Mouse (Mus musculus): ENCODE measurements around the gene 1700047I17Rik2. TPM values are rescaled to one million over a fixed set of nuclear protein-coding genes. Genes with fewer than 3 reads are reported as not detected.

The 1700047I17Rik2 gene
- polyA plus RNA-seq, 1 experiment from 2014 or later, result not detected

Other genes starting within 250 kb of the 1700047I17Rik2 start
- not detected in 2 replicates for gene Gm20403, start 213.1 kb upstream of the 1700047I17Rik2 start, polyA plus RNA-seq (2016; fragmentation: Nextera tagmentation; extraction: Ambion mirVana)
- gene Baz1a, start 185.2 kb upstream of the 1700047I17Rik2 start, polyA plus RNA-seq (2016; fragmentation: Nextera tagmentation; extraction: Ambion mirVana), result 15.1 and 24.7 TPM in 2 replicates
- gene 2700097O09Rik, start 119.5 kb upstream of the 1700047I17Rik2 start, polyA plus RNA-seq (2016; fragmentation: Nextera tagmentation; extraction: Ambion mirVana), result 30.8 and 39.8 TPM in 2 replicates
- 152 and 156 TPM in 2 replicates for gene Srp54a, start 119.3 kb upstream of the 1700047I17Rik2 start, polyA plus RNA-seq (2016; fragmentation: Nextera tagmentation; extraction: Ambion mirVana)
- 15.1 and 17.2 TPM in 2 replicates for gene Fam177a, start 75.1 kb upstream of the 1700047I17Rik2 start, polyA plus RNA-seq (2016; fragmentation: Nextera tagmentation; extraction: Ambion mirVana)
- gene Srp54b, start 44.5 kb upstream of the 1700047I17Rik2 start, polyA plus RNA-seq (2016; fragmentation: Nextera tagmentation; extraction: Ambion mirVana), result 43.6 and 50.8 TPM in 2 replicates
- 54.2 and 56.3 TPM in 2 replicates for gene Srp54c, start 30.6 kb downstream of the 1700047I17Rik2 start, polyA plus RNA-seq (2016; fragmentation: Nextera tagmentation; extraction: Ambion mirVana)
- gene 1110008L16Rik, start 100.0 kb downstream of the 1700047I17Rik2 start, polyA plus RNA-seq (2016; fragmentation: Nextera tagmentation; extraction: Ambion mirVana), result 13.3 and 14.2 TPM in 2 replicates
- gene Ppp2r3c, start 103.4 kb downstream of the 1700047I17Rik2 start, polyA plus RNA-seq (2016; fragmentation: Nextera tagmentation; extraction: Ambion mirVana), result 11.0 and 14.2 TPM in 2 replicates
- 365 and 409 TPM in 2 replicates for gene Psma6, start 184.6 kb downstream of the 1700047I17Rik2 start, polyA plus RNA-seq (2016; fragmentation: Nextera tagmentation; extraction: Ambion mirVana)